Mouse (Mus musculus): Measurements from ENCODE around the gene Herc6.

The Herc6 gene

DNA sequence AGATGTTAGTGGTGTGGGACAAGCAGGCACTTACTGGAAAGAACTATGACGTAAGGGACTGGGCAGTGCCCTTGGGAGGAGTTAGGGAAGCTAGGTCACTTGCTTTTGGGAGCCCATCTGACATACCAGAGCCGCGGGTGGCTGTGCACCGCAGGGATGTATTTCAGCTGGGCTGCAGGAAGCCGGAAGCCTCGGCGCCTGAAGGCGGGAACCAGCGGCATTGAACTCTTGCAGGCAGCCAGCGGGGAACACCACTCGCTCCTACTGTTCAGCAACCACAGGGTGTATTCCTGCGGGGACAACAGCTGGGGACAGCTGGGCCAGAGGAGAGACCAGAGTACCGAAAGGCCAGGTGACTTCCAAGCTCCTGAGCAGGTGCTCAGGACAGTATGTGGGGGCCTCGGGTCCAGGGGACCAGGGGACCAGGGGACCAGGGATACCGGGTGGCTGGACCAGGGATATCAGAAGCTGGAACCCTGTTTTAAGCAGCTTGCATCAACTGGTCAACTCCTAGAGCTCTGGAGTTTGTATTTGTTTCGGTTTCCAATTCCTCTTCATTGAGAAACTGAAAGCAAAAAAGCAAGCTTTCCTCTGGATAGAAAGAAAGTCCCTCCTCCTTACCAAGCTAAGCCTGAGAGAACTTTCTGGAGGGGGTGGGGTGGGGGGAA is at the start of gene Herc6:
Gene Herc6 (plus strand): TSS at position 120 of the 668 bp plus-strand sequence.
- in situ Hi-C loops (cut with MboI, MseI) = no loop called here

DNA sequence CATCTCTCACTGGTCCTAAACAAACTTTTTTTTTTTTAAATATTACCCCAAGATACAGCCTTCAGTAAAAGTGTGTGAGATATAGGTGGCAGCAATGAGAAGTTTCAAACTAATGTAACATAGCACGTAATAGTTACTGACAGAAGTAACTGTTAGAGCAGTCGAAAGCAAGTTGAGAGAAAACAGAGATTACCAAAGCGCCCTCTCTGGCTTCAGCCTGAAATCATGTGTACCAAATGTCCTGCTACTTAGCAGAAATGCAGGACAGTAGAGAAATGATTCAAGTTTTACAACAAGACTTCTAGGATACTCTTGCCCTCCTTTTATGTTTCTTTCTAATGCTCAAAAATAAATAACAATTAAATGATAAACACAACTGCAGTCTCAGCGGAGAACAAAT is 49.8 kb upstream of the Herc6 start:
- in situ Hi-C loops (cut with MboI, MseI) = loop anchor here (10.0 to 25.0 kb wide), 2 partner anchors 606 to 819 kb away; partner anchors contain the start of genes Avl9, Lsm5, Nt5c3 and Vmn1r4

DNA sequence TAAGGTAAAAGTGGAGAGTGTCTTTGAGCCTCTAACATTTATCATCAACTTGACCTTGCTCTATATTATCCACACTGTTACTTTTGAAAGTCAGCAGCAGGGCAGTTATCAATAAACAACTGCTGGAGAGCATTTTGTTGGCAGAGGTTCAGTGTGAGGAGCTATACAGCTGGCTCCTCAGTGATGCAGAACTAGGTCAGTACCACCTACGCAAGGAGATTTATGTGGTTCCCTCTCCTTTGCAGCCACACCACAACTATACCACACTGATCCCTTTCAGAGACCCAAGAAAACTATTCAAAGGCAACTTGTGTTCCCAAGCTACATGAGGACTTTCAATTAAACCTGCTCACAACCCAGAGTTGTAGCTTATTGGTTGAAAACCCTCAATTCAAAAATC is 49.4 kb upstream of the Herc6 start:
- in situ Hi-C loops (cut with MboI, MseI) = loop anchor here (10.0 to 25.0 kb wide), 2 partner anchors 607 to 819 kb away; partner anchors contain the start of genes Avl9, Lsm5, Nt5c3 and Vmn1r4

GRCm38 (mm10) chr6:57532022-57532421 is 48.8 kb upstream of the Herc6 start:
- in situ Hi-C loops (cut with MboI, MseI) = loop anchor here (10.0 to 25.0 kb wide), 2 partner anchors 607 to 820 kb away; partner anchors contain the start of genes Avl9, Lsm5, Nt5c3 and Vmn1r4

GRCm38 (mm10) chr6:57533410-57533809 is 47.4 kb upstream of the Herc6 start:
- in situ Hi-C loops (cut with MboI, MseI) = loop anchor here (10.0 to 25.0 kb wide), 2 partner anchors 609 to 821 kb away; partner anchors contain the start of genes Avl9, Lsm5, Nt5c3 and Vmn1r4

DNA sequence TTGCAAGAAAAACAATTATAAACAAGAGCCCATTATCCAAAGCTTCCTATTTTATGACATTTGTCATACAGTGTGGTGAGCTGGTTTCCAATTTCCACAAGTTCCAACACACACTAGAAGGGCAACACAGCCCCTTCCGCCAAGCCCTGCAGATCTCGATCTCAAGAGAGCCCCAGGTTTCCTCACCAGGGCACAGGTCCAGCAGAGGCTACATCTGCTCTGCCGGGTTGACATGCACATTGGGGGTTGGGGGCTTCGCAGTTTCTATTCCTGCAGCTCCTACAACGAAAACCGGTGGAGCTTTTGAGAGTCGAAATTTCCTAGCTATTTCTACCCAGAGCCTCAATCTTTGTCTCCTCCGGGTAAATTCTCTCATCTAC is 46.6 kb upstream of the Herc6 start:
- in situ Hi-C loops (cut with MboI, MseI) = loop anchor here (10.0 to 25.0 kb wide), 2 partner anchors 609 to 822 kb away; partner anchors contain the start of genes Avl9, Lsm5, Nt5c3 and Vmn1r4

DNA sequence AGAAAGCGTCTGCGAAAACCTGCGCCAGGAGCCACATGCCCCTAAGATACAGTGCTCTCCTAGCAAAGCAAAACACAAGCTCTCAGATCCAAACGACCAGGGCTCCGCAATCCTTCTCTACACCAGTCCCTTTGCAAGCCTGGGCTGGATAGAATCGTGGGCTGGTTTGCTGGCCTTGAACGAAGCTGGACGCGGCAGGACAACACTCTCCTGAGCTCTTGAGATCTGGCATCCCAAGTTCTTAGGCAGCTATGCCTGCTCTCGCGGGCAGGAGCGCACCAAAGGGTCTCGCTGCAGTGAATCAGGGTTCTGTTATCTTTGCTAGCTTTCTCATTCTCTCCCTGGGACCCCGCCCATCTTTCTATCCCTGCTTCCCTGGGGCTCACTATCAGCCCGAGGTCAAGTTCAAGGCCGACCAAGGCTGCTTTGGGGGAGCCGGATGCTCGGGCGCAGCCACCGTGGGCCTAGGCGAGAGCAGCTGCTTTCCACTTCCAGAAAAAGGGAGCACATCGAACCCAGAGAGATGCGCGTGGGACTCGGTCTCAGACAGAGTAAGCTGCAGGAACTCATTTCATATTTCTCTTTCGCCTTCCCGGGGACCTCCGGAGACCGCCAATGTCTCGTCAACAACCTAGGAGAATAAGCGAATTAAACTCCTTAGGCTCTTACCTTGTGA is 46.1 kb upstream of the Herc6 start:
- in situ Hi-C loops (cut with MboI, MseI) = loop anchor here (5.0 to 25.0 kb wide), 3 partner anchors 158 to 822 kb away; partner anchors contain the start of genes Avl9, Lsm5, Nt5c3 and Pyurf

DNA sequence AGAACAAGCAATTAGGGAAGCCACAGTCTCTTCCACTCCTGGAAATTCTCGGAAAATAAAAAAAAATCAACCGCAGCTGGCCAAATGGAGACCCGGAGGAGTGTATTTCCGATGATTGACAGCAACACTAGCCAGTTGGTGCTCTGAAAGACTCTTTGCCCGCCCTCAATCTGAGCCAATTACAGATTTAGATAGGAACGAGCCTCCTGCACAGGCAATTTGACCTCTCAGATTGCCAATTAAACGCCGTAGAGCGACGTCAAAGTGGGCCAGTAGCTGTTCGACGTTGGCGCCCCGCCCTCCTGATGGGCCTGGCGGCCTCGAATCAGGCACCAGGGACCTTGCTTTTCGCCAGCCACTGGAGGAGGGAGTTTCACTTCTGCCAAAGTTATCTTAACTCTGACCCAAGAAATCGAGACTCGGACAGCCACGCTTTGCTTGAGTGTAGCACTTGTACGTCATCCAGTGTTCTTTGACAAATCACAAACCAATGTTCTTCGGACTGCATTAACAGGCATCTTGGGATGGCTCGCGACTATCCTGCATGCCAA is 45.3 kb upstream of the Herc6 start, which contains the start of gene Ppm1k:
Gene Ppm1k (minus strand): TSS at position 83 of the 551 bp plus-strand sequence.
- in situ Hi-C loops (cut with MboI, MseI) = loop anchor here (5.0 to 25.0 kb wide), 3 partner anchors 157 to 823 kb away; partner anchors contain the start of genes Avl9, Lsm5, Nt5c3 and Pyurf

- in situ Hi-C loops (cut with MboI, MseI) = loop anchor here (5.0 to 25.0 kb wide), 3 partner anchors 156 to 824 kb away; partner anchors contain the start of genes Avl9, Lsm5, Nt5c3 and Pyurf
These were observed 44.7 kb upstream of the Herc6 start for GRCm38 (mm10) chr6:57535971-57536669.

DNA sequence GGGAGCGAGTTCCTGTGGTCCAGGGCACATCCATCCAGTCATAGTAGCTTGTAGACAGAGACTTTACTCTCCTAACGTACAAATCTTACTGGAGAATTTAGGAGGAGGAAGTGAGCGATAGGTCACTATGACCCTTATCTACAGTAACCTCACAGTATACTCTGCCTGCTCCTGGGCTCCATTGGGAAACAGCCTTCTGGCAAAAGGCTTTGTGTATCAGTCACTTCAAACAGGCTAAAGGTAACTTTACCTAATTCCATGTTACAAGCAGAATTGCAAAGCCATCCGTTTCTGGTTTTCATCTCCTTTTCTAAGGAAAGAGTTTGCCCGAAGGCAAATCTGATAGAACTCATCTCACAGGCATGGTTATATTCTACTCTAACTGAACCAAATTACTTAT is 42.9 kb upstream of the Herc6 start:
- in situ Hi-C loops (cut with MboI, MseI) = loop anchor here (5.0 to 25.0 kb wide), 3 partner anchors 154 to 826 kb away; partner anchors contain the start of genes Avl9, Lsm5, Nt5c3 and Pyurf

- in situ Hi-C loops (cut with MboI, MseI) = loop anchor here (25.0 kb wide), 1 partner anchor 829 kb away; the partner anchor contains the start of genes Avl9 and Lsm5
These were observed 39.8 kb upstream of the Herc6 start for GRCm38 (mm10) chr6:57540950-57541498.

DNA sequence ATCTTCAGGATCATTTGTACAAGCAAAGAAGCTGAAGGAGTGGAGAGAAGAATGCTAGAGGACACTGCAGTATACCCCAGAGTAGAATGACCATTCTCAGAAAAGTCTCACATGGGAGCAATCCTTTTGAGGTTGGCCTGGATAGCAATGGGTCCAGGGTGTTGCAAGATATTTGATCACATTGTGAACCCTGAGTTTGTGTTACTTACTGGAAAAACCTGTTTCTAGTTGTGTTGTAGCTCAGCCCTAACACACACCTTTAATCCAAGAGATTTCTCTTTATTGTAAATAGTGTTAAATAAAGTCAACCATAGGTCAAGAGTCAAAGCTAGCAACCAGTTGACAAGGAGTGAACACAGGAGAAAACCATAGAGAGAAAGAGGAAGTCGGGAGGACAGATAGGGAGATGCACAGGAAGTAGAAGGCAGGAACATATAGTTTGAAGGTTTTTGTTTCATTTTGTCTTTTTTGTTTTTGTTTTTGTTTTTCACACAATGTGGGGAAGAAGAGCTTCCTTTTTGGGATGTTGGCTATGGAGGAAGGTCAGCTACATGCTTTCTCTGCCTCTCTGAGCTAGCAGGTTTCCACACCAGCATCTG is 39.0 kb upstream of the Herc6 start:
- in situ Hi-C loops (cut with MboI, MseI) = loop anchor here (25.0 kb wide), 1 partner anchor 830 kb away; the partner anchor contains the start of genes Avl9 and Lsm5

DNA sequence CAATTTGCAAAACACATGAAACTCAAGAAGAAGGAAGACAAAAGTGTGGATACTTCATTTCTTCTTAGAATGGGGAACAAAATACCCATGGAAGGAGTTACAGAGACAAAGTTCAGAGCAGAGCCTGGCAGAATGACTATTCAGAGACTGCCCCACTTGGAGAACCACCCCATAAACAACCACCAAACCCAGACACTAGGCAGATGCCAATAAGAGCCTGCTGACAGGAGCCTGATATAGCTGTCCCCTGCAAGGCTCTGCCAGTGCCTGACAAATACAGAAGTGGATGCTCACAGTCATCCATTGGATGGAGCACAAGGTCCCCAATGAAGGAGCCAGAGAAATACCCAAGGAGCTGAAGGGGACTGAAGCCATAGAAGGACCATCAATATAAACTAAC is 37.2 kb upstream of the Herc6 start:
- in situ Hi-C loops (cut with MboI, MseI) = loop anchor here (25.0 kb wide), 1 partner anchor 831 kb away; the partner anchor contains the start of genes Avl9 and Lsm5

DNA sequence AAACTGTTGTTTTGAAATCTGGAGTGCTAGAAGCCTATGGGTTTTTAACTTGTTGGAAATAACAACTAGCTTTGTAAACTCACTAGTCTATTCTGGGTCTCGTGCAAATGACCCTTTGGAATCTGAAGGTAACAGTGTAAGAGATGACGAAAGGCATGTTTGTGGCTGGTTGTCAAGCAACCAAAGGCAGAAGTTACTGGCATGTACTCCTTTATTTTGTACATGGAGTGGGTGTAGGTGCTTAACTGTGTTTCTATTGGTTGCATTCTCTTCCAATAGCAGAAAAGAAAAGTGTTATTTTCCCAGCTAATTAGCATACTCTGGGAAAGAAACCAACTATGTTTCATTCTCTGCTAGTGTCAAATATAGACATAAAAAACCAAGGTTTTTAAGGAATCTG is 35.9 kb upstream of the Herc6 start:
- in situ Hi-C loops (cut with MboI, MseI) = loop anchor here (25.0 kb wide), 1 partner anchor 833 kb away; the partner anchor contains the start of genes Avl9 and Lsm5

- in situ Hi-C loops (cut with MboI, MseI) = no loop called here
These were observed 29.5 kb upstream of the Herc6 start for GRCm38 (mm10) chr6:57551211-57551796.

- in situ Hi-C loops (cut with MboI, MseI) = no loop called here
These were observed 22.9 kb upstream of the Herc6 start for GRCm38 (mm10) chr6:57557796-57558317.

DNA sequence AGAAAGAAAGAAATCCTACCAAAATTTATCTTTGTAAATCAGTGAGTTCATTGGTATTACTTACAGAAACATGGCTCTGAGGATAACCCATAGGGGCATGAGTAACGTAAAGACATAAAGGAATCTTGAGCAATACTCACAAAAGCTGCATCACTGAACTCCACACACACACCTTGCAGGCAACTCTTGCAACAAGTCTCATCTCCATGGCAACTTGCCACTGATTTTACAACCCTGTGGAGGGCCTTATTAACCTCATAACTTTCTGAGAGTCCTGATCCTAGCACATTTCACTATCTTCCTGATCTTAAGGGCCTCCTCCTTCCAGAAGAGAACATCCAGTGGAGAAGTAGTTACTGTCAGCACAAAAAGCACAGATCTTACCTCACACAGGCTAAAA is 17.3 kb upstream of the Herc6 start:
- in situ Hi-C loops (cut with MboI, MseI) = loop anchor here (5.0 kb wide), 1 partner anchor 136 kb away; the partner anchor contains the start of gene Vmn1r20

DNA sequence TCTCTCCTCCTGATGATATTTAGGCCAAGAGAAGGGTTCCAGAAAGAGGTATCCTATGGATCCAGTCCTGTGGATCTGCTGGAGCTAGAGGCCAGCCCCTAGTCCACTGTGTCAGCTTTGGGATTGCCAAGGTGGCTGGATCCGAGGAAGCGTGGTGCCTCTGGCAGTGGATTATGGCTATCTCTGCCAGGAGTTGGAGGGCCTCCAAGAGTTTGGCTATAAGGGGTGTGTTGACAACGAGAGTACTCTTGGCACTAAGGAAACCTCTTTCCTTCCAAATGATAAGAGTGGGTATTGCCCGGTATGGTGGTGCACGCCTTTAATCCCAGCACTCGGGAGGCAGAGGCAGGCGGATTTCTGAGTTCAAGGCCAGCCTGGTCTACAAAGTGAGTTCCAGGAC is 15.3 kb upstream of the Herc6 start:
- in situ Hi-C loops (cut with MboI, MseI) = no loop called here

DNA sequence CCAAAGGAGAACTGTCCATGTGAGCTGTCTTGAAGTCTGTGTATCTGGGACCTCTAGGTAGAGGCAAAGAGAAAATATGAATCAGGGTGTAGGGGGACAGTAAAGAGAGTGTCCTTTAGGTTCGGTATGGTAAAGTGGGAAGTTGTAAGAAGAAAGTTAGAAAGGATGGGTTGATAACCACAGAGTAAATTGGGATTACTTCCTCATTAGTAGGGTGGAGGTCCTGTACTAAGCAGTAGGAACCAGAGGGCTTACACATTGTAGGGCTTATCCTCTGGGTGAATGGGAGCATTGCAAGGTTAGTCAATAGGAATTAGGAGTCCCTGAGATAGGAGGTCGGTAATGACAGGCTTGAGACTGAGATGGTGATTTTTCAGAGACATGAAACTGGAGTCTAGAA is 13.2 kb upstream of the Herc6 start:
- in situ Hi-C loops (cut with MboI, MseI) = no loop called here

Data from regulatory T cell (primary cell).